Mouse (Mus musculus): ENCODE results near the gene Nup93. TPM values are rescaled to one million over a fixed set of nuclear protein-coding genes. Genes with fewer than 3 reads are reported as not detected.

Nup93 gene
- total RNA-seq, 2 experiments from 2014 or later: 19.3 to 20.3 TPM

- peak; percentile 69 for DNase-seq
Measured at GRCm38 (mm10) chr8:94186542-94186941, 27.8 kb upstream of the Nup93 start.

- no peak for DNase-seq
Measured at GRCm38 (mm10) chr8:94187290-94188002, 26.9 kb upstream of the Nup93 start.

GRCm38 (mm10) chr8:94189275-94190031, 24.9 kb upstream of the Nup93 start:
- peak; percentile 24 for DNase-seq

GRCm38 (mm10) chr8:94191101-94191691, 23.2 kb upstream of the Nup93 start:
- peak; percentile 70 for DNase-seq

DNA sequence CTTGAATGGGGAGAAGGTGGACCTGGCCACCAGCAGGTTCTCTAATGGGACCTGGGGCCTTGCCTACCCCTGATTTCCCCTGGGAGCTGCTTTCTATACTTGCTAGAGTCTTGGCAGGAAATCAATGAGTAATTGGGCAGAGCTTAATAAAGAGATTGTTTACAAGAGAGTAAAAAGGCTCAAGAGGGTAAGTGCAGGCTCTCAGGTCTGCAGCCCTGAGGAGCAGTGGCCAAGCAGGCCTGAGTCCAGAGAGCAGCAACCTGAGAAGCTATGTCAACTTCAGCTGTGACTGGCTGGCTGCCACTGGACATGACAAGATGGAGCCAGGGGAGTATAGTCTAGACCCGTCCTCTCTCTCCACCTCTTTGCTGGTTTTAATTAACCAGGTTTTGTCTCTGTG, 21.4 kb upstream of the Nup93 start:
- peak; percentile 60 for DNase-seq

DNA sequence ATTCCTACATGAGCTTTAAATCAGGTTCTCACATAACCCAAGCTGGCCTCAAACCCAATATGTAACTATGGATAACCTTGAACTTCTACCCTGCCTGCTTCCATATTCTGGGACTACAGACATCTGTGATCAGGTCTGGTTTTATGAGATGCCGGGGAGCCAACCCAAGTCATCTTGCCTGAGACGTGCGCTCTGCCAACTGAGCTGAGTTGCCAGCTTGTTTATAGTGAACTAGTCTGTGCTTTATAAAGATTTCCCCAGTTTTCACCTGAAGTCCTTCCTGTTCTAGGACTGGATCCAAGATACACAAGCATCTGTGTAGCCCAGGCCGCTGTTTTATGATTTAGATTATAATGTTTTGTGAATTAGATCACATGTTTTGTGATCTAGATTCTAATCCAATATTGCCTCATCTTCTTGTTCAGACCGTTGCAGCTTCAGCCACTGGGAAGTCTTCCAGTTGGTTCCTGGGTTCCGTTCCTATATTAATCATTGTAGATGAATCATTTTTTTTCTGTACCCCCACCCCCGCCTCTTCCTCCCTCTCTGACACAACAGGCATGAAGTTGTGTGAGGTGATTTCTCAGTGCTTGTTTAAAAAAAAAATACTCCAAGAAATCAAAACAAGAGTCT, 19.7 kb upstream of the Nup93 start:
- no peak for DNase-seq

DNA sequence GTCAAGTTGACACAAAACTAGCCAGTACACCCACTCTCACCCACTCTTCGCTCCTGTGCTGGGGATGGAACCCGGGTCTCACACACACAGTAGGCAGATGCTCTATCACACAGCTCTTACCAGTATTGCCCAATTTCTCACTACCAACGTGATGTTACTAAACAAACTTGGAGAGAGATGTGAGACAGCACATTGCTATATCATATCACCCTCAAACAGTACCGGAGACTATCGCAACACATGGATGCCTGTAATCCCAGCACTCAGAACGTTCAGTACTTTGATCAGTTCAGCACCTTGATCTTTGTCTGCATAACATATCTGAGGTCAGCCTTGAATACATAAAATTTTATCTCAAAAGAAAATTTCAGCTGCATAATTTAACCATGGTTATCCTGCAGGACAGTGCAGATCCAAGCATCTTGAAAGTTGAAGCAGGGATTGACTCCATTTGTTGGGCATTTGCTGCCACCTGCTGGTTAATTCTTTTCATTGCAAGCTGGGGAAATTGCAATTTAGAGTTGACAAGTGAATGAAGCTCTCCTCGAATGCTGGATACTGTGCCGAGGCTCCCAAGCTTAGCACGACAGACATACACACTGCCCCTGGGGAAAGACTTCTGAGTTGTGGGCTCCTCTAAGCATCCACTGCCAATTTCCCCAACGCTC, 15.0 kb upstream of the Nup93 start:
- DNase-seq: peak; percentile 50

DNA sequence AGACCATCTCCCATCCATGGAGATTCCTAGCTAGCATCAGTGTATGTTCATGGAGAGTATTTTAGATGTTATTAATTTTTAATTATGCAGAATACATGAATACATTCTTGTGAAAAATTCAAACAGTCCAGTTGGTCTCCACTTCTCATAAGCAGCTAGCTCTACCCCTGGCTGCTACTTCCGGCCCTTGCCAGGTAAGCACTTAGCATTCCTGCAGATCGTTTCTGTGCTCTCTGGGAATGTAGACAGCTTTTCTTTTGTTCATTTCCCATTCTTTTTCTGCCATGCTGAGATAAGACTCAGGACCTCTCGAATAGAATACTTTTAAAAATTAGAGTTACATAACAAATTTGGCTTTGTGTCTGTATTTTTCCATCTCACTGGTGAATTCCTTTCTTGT, 10.3 kb upstream of the Nup93 start:
- DNase-seq: no peak

- DNase-seq: peak; percentile 80
Measured at GRCm38 (mm10) chr8:94205736-94206135, 8.6 kb upstream of the Nup93 start.

DNA sequence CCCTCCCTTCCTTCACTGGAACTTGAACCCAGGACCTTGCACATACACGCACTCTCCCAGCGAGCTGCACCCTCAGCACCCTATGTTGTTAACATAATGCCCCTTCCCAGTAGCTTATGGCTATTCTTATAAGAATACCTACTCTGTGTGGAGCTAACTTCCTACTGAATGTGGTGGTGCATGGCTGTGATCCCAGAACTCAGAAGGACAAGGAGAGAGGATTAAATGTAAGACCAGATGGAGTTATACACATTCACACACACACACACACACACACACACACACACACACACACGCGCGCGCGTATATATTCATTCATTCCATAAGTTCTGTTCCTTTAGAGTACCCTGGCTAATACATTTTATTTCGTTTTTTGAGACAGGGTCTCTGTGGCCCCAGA, 8.1 kb upstream of the Nup93 start:
- DNase-seq: no peak

DNA sequence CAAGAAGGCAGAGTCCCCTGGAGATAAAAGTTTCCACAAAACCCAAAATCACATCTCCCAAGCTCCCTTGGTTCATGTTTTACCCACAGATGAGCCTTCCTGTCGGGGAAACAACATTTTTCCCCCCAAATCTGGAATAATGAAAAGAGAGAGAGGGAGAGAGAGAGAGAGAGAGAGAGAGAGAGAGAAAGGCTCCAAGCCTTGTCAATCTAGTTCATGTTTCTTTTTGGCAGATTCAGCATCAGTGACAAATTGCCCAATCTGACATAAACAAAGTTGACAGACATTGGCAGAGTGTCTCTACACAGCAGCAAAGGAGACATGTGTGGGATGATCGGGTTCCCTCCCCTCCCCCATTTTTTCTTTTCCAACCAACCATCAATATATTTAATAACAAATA, 6.9 kb upstream of the Nup93 start:
- no peak for DNase-seq

- DNase-seq: no peak
Measured at GRCm38 (mm10) chr8:94209639-94210038, 4.7 kb upstream of the Nup93 start.

- DNase-seq: no peak
Measured at GRCm38 (mm10) chr8:94210225-94210624, 4.1 kb upstream of the Nup93 start.

GRCm38 (mm10) chr8:94213819-94214218, 545 bp upstream of the Nup93 start:
- DNase-seq: no peak

DNA sequence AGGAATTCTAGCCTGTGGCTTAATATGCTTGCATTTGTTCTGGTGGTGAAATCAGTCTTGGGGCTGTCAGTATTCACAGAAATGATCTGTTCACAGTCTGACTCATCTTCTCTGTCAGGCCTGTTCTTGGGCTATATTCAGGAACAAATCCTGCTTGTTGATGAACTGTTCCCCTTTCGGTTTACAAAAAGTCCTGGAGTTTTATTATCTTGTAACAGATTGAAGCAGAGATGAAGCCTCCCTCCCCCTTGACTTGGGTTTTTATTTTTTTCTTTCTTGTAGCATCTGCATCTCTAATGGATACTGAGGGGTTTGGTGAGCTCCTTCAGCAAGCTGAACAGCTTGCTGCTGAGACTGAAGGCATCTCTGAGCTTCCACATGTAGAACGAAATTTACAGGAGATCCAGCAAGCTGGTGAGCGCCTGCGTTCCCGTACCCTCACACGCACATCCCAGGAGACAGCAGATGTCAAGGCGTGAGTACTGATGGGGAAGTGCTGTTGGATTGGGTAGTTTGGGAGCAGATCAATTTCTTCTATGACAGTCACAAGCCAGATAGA, 13.1 kb downstream of the Nup93 start:
- DNase-seq: no peak

DNA sequence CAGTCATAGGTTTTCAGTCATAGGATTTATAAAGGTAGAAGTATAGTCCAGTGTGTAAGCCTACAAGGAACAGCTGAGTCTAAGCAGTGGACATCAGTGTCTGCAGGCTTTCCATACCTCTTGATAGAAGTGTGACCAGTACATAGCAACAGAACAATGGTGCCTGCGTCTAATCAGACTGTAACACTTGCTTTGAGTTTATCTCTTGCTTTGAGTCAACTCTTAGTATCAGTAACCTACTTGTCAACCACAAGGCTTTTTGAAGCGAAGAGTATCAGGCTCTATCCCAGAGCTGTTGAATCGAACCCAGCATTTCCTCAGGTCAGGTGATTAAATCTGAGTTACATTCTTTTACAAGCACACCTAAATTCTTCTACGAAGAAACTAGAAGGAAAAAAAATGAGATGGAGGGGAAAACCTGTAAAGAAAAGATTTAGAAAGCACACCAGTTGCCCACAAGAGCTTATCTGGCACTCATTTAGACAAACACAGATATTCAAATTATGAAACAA, 25.9 kb downstream of the Nup93 start:
- no peak for DNase-seq

GRCm38 (mm10) chr8:94249836-94250435, 35.6 kb downstream of the Nup93 start:
- no peak for DNase-seq

GRCm38 (mm10) chr8:94258881-94259280, 44.5 kb downstream of the Nup93 start:
- no peak for DNase-seq

DNA sequence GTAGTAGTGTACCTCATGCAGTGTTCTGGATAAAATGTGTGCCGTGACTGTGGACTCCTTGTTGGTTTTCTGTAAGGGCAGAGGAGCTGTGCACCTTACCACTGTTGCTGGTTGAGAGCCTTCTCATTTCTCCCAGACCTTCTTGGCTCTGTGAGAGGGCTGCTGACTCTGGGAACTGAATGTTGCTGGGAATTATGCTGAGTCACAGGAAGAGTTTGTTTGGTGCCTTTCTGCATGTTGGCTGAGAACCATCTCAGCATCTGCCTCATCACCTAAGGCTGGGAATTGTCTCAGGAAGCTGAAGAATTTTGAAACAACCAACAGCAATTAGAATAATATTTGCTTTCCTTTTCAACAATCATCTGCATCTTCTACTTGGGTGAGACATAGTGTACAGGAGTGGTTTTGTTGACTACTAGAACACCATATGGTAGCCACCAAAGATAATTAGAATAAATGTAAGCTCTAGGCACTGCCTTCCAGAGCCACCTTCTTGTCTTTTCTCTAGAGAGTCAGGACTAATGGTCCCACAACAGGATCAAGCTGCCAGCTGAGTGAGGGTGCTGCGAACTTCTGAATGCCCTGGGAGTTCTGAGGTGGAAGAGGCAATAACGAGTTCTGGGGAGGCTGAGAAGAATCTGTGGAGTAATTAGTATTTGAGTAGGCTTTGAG, 48.4 kb downstream of the Nup93 start:
- DNase-seq: no peak

GRCm38 (mm10) chr8:94266344-94267191, 52.2 kb downstream of the Nup93 start:
- no peak for DNase-seq

Data from gastrocnemius, postnatal 10 days (tissue).